Mouse (Mus musculus): ENCODE data around the gene Ift43. TPM values are rescaled to one million over a fixed set of nuclear protein-coding genes. Genes with fewer than 3 reads are reported as not detected.

Ift43 gene
- total and polyA plus RNA-seq, 3 experiments = 0.42 to 1.9 TPM; not detected in 1

GRCm38 (mm10) chr12:86181879-86182278 is 99.5 kb downstream of the Ift43 start:
- H3K9me3 ChIP-seq (replicated peaks; ENCODE audit: insufficient read depth, low read length) = no peaks in the 10 kb centered on the region
- no peak overlapping the region for H3K9ac ChIP-seq (ENCODE audit: control insufficient read depth, low read depth, low read length, poor library complexity, severe bottlenecking)
- no peak for DNase-seq (ENCODE audit: low read depth, low spot score)

DNA sequence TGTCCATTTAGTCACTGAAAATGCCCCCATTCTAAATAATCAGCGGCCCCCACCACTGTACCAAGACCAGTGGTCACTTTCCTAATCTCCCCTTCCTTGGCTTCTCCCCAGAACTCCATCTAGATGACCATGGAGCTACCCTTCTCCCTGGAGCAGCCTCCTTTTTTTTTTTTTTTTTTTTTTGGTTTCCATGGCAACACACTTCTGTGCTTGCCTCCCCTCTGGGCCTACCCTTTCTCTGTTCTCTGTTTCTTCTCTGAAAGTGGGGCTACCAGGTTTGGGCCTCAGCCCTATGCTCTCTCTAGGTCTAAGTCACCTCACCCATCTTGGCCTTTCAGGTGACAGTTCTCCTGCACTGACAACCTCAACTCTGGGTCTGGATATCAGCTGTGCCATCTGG is 100.1 kb downstream of the Ift43 start:
- Histone ChIP-seq H3K36me3 (ENCODE audit: control insufficient read depth in 1 of 2, insufficient read depth in 2 of 2, low read length in 2 of 2) (no peaks in the 10 kb centered on the region), H3K27ac (ENCODE audit: control insufficient read depth, low read depth, low read length) (no peak overlapping the region), H3K79me2 (ENCODE audit: control insufficient read depth, insufficient read depth, low read length, poor library complexity) (no peaks in the 10 kb centered on the region), H3K9me3 (replicated peaks; ENCODE audit: insufficient read depth, low read length) (no peaks in the 10 kb centered on the region), H3K4me3 (ENCODE audit: control insufficient read depth in 1 of 2, insufficient read depth in 1 of 2, low read depth in 2 of 2, low read length in 2 of 2) (no peak overlapping the region), H3K27me3 (ENCODE audit: control insufficient read depth in 1 of 2, insufficient read depth in 2 of 2, low read length in 2 of 2) (no peaks in the 10 kb centered on the region; a peak in 1 of 4 replicates), H3K4me1 (ENCODE audit: control insufficient read depth in 1 of 2, insufficient read depth in 2 of 2, low read length in 2 of 2) (no peaks in the 10 kb centered on the region), H3K9ac (ENCODE audit: control insufficient read depth, low read depth, low read length, poor library complexity, severe bottlenecking) (no peak overlapping the region)
- TF ChIP-seq ZNF384 (IDR thresholded peaks at IDR 0.05; ENCODE audit: low read depth, low read length) = peak; percentile 14; the same call in 1 of the 2 replicates
- no peak for TF ChIP-seq POLR2AphosphoS2 (IDR thresholded peaks at IDR 0.05; ENCODE audit: low read length)
- no peak for DNase-seq (ENCODE audit: low read depth, low spot score)

More at GRCm38 (mm10) chr12:86181879-86182278, 99.5 kb downstream of the Ift43 start:
- Histone ChIP-seq H3K79me2 (ENCODE audit: control insufficient read depth, insufficient read depth, low read length, poor library complexity) (no peaks in the 10 kb centered on the region), H3K36me3 (ENCODE audit: control insufficient read depth in 1 of 2, insufficient read depth in 2 of 2, low read length in 2 of 2) (no peaks in the 10 kb centered on the region), H3K4me1 (ENCODE audit: control insufficient read depth in 1 of 2, insufficient read depth in 2 of 2, low read length in 2 of 2) (no peaks in the 10 kb centered on the region), H3K27ac (ENCODE audit: control insufficient read depth, low read depth, low read length) (no peak overlapping the region), H3K27me3 (ENCODE audit: control insufficient read depth in 1 of 2, insufficient read depth in 2 of 2, low read length in 2 of 2) (no peaks in the 10 kb centered on the region), H3K4me3 (ENCODE audit: control insufficient read depth in 1 of 2, insufficient read depth in 1 of 2, low read depth in 2 of 2, low read length in 2 of 2) (no peak overlapping the region)
- TF ChIP-seq POLR2AphosphoS5 (IDR thresholded peaks at IDR 0.05; ENCODE audit: borderline replicate concordance, low read depth, low read length) (no peak), RAD21 (IDR thresholded peaks at IDR 0.05; ENCODE audit: low read depth, low read length) (no peak), NELFE (IDR thresholded peaks at IDR 0.05; ENCODE audit: low read depth, low read length) (no peak), ETS1 (IDR thresholded peaks at IDR 0.05; ENCODE audit: low read depth, low read length) (no peak), MAFK (IDR thresholded peaks at IDR 0.05; ENCODE audit: borderline replicate concordance, low read depth, low read length) (no peak), TAL1 (IDR thresholded peaks at IDR 0.05; ENCODE audit: low read length) (no peak), MXI1 (IDR thresholded peaks at IDR 0.05; ENCODE audit: low read depth, low read length) (no peak), ZC3H11A (IDR thresholded peaks at IDR 0.05; ENCODE audit: low read depth, low read length) (no peak), ZKSCAN1 (IDR thresholded peaks at IDR 0.05; ENCODE audit: low read depth, low read length) (no peak), MAX (IDR thresholded peaks at IDR 0.05; ENCODE audit: low read length) (no peak), SIN3A (IDR thresholded peaks at IDR 0.05; ENCODE audit: low read length) (no peak), JUND (IDR thresholded peaks at IDR 0.05; ENCODE audit: low read depth, low read length) (no peak), UBTF (IDR thresholded peaks at IDR 0.05; ENCODE audit: borderline replicate concordance, insufficient read depth, low read depth, low read length) (no peak), CHD1 (IDR thresholded peaks at IDR 0.05; ENCODE audit: low read depth, low read length) (no peak), ZMIZ1 (IDR thresholded peaks at IDR 0.05; ENCODE audit: low read depth, low read length) (no peak), TCF12 (IDR thresholded peaks at IDR 0.05; ENCODE audit: low read depth, low read length) (no peak), POLR2AphosphoS2 (IDR thresholded peaks at IDR 0.05; ENCODE audit: low read length) (no peak)

All from MEL (cell line).